Comparison of ENCODE assay signal across 9 mouse cellular contexts in the genomic region with DNA sequence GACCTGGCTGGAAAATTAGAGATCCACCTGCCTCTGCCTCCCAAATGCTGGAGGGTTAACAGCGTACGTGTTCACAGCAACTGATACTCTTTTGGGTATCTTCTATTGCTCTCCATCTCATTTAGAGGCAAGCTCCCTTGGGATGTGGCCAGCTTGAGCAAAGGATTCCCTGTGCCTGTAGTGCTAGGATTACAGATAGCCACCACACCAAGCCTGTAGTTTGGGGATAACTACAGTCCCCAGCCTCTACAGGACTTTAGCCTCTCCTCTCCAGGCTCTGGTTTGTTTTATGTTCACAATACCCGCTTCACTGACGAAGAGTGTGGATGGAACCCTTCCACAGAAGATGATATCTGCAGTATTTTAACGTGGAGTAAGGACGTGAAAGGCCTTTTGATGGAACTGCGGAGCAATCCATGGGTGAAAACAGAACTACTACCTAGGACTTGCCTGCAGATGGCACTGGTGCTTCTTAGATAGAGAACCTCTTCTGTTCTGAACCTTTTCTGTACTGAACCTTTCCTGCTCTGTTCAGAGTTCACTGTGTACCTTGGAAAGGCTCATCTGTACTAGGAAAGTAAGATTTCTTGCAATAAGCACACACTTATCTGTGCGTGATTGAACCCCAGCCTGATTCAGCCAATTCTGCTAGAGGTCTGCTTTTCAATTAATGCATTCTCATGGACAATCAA.
DNase-seq lines count a peak whose midpoint lies in the region; ATAC-seq and TF ChIP-seq lines count a peak whose summit lies in the region.
"Had no signal": no experiment of that assay in that cellular context is flagged by ENCODE, and none has a peak within 500 bp of the region (broad histone marks: within the 10 kb centered on the region; RNA-seq: fewer than 3 reads in every experiment).

No protein-coding gene starts in this region.

- H3K36me3 ChIP-seq in heart, postnatal 0 days (replicated peaks; ENCODE audit: control insufficient read depth, insufficient read depth, low read length), result no peaks in the 10 kb centered on the region
- H3K36me3 ChIP-seq in midbrain, embryonic 13.5 days, result no peaks in the 10 kb centered on the region
- H3K36me3 ChIP-seq: limb, embryonic 15.5 days had no signal

- ATAC-seq in heart, postnatal 0 days (ENCODE audit: insufficient read depth, low read depth), result peak; percentile 63; the same call in 1 of the 2 replicates
- ATAC-seq in midbrain, embryonic 13.5 days, result peak; percentile 82

- H3K4me2 ChIP-seq in heart, postnatal 0 days (ENCODE audit: low read depth, low read length), result no peak overlapping the region
- H3K4me2 ChIP-seq in midbrain, embryonic 13.5 days (replicated peaks), result no peak overlapping the region
- H3K4me2 ChIP-seq: limb, embryonic 15.5 days had no signal

- 45% methylated on average over 8 of the region's 8 CpGs for WGBS in heart, postnatal 0 days
- 48% methylated on average over 8 of the region's 8 CpGs for WGBS in midbrain, embryonic 13.5 days

- no peak for TF ChIP-seq EP300 in heart, postnatal 0 days (IDR thresholded peaks at IDR 0.05; ENCODE audit: low read depth)

- no peaks in the 10 kb centered on the region for H3K4me1 ChIP-seq in heart, postnatal 0 days (ENCODE audit: control insufficient read depth, insufficient read depth)
- H3K4me1 ChIP-seq in midbrain, embryonic 13.5 days (replicated peaks), result no peaks in the 10 kb centered on the region
- H3K4me1 ChIP-seq: limb, embryonic 15.5 days had no signal

- peak; percentile 73 for TF ChIP-seq CTCF in heart, postnatal 0 days (IDR thresholded peaks at IDR 0.05; ENCODE audit: low read depth)

- no peak overlapping the region for H3K4me3 ChIP-seq in heart, postnatal 0 days (ENCODE audit: low read depth, low read length)
- no peak overlapping the region for H3K4me3 ChIP-seq in midbrain, embryonic 13.5 days (replicated peaks)
- H3K4me3 ChIP-seq: limb, embryonic 15.5 days had no signal

- no peaks in the 10 kb centered on the region for H3K27me3 ChIP-seq in heart, postnatal 0 days (ENCODE audit: control insufficient read depth, insufficient read depth, low read length)
- no peaks in the 10 kb centered on the region for H3K27me3 ChIP-seq in midbrain, embryonic 13.5 days
- H3K27me3 ChIP-seq: limb, embryonic 15.5 days had no signal

- H3K9me3 ChIP-seq in heart, postnatal 0 days (replicated peaks; ENCODE audit: control insufficient read depth, low read length), result no peaks in the 10 kb centered on the region
- no peaks in the 10 kb centered on the region for H3K9me3 ChIP-seq in midbrain, embryonic 13.5 days
- H3K9me3 ChIP-seq: limb, embryonic 15.5 days had no signal

- H3K9ac ChIP-seq in heart, postnatal 0 days (replicated peaks; ENCODE audit: low read depth, low read length), result no peak overlapping the region
- no peak overlapping the region for H3K9ac ChIP-seq in midbrain, embryonic 13.5 days (replicated peaks)
- H3K9ac ChIP-seq: limb, embryonic 15.5 days had no signal

- H3K27ac ChIP-seq in heart, postnatal 0 days (ENCODE audit: low read depth), result no peak overlapping the region
- no peak overlapping the region for H3K27ac ChIP-seq in midbrain, embryonic 13.5 days
- H3K27ac ChIP-seq: limb, embryonic 15.5 days had no signal

- intact Hi-C loops in heart, postnatal 36 days (cut with DNase I), result loop anchor here (10.0 kb wide), 1 partner anchor 1453 kb away; no protein-coding TSS in a partner anchor

- peak; percentile 75 for DNase-seq in heart, postnatal 0 days (ENCODE audit: low spot score)
- DNase-seq in heart, postnatal 36 days, result no peak
- DNase-seq in cerebellum, adult 11-12 months, result peak; percentile 3
- DNase-seq in forelimb bud, embryonic 11.5 days (ENCODE audit: low read depth, low spot score), result peak; percentile 35
- DNase-seq in kidney, postnatal 36 days, result peak; percentile 20 to 61
- DNase-seq in c-Kit-positive CD71-positive TER-119-positive erythroid progenitor cells, embryonic 14.5 days (ENCODE audit: low spot score), result no peak
- no peak for DNase-seq in spleen, postnatal 4 days (ENCODE audit: low spot score in 2 of 2)

Comparison
In these comparisons a context has a peak if more than half of its experiments do, and no peak if none do; other contexts are left out.
1. DNase-seq: peak in heart, postnatal 0 days (single experiment), cerebellum, adult 11-12 months (single experiment), forelimb bud, embryonic 11.5 days (single experiment) and kidney, postnatal 36 days (2 of 2); none in heart, postnatal 36 days (0 of 2), c-Kit-positive CD71-positive TER-119-positive erythroid progenitor cells, embryonic 14.5 days (single experiment) and spleen, postnatal 4 days (0 of 2).